Mouse (Mus musculus) ovary, postnatal 10 days (tissue): ENCODE results near the gene Atp8b5.

Experiments used
- DNase-seq: peaks from one replicate; pipeline ENCODE4 v3.0.0; 2022; ENCODE audit warnings: low spot score

The Atp8b5 gene

DNA sequence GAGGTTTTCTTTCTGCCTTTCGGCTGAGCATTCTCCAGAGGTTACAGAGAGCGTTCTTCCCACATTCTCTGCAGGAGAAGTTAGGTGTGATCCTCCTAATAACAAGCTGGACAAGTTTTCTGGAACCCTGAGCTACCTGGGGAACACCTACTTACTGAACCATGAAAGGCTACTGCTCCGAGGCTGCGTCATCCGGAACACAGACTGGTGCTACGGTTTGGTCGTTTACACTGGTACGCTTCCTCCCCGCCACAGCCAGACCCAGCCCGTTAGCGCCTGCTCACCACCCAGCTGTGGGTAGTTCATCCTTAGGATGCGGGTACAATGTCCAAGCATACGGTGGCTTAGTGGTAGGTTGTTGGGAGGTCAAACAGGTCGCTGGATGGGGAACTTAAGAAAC, 55.4 kb downstream of the Atp8b5 start:
- DNase-seq, result no peak

DNA sequence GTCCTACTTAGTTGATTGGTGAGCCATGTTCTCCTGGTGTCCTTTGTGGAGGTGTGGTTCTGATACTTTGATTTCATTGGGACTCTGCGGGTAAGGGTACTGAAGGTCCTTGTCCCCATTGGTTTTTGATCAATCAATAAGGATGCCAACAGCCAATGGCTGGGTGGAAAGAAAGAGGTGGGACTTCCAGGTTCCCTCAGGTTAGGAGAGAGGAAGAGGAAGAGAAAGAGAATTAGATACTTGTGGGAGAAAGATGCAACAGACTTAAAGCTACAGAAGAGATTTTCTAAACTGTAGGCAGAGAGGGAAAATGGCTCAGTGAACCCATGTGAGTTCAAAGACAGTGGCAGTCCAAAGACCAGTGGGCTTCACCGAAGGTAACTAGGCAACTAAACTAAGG, 60.2 kb downstream of the Atp8b5 start:
- no peak for DNase-seq

DNA sequence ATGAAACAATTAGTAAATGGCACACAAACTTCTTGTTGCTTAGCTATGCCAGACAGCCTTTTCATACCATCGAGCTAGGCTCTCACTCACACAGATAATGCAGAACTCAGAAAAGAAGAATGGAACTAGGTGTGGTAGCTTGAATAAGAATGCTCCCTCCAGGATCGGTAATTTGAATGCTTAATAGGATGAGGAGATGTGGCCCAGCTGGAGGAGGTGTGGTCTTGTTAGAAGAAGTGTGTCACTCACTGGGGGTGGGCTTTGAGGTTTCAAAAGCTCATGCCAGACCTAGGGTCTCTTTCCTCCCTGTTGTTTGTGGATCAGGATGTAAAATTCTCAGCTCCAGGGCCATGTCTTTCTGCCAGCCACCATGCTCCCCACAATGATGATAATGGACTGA, 67.8 kb downstream of the Atp8b5 start:
- DNase-seq, result no peak

DNA sequence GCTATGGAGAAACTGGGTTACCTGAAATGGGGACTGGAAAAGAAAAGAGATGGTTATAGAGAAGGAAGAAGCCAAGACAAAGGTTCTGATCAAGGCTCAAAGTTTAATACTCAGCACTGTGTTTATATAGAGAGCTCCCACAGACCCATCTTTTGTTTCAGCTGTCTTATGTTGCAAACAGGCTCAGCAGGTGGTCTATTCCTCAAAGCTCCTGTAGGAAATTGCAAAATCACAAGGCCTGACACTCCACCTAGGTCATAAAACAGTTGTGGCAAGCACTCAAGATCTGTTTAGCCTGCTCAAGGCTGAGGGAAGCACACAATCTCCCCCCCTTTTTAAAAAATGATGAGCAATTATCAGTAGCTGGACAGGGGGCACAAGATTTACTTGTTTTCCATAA, 69.2 kb downstream of the Atp8b5 start:
- DNase-seq, result no peak

DNA sequence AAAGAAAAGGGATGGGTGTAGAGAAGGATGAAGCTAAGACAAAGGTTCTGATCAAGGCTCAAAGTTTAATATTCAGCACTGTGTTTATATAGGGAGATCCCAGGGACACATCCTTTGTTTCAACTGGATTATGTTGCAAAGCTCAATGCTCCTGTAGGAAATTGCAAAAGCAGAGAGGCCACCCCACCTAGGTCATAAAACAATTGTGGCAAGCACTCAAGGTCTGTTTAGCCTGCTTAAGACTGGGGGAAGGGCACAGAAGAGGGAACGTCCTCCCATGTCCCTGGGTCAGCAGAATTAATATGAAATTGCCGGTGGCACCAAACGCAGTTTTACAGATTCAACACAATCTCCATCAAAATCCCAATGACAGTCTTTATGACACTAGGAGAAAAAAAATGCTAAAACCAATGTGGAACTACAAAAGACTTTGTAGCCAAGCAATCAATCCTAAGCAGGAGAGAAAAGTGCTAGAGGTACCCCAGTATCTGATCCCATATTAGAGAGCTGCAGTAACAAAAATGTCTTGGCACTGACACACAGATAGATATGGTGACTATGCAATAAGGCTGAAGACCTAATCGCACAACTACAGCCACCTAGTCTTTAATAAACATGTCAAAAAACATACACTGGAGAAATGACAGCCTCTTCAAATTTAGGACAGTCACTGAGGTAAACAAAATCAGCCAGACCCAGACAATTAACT, 73.3 kb downstream of the Atp8b5 start:
- no peak for DNase-seq

DNA sequence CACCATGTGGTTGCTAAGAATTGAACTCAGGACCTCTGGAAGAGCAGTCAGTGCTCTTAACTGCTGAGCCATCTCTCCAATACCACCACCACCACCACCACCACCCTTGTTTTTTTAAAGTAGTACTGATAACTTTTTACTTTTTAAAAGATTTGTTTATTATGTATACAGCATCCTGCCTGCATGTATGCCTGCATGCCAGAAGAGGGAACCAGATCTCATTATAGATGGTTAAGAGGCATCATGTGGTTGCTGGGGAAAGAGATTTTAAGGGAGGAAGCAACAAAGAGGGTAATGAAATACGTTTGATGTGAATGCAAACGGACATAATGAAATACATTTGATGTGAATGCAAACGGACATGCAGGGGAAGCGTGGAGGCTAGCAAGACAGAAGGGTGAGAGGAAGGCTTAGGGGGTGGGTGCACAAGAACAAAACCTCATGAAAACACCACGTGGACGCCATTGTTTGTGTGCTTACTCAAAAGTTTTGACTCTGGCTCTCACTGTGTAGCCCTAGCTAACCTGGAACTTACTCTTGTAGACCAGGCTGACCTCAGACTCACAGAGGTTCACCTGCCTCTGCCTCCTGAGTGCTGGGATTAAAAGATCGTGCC, 74.4 kb downstream of the Atp8b5 start:
- DNase-seq, result no peak

DNA sequence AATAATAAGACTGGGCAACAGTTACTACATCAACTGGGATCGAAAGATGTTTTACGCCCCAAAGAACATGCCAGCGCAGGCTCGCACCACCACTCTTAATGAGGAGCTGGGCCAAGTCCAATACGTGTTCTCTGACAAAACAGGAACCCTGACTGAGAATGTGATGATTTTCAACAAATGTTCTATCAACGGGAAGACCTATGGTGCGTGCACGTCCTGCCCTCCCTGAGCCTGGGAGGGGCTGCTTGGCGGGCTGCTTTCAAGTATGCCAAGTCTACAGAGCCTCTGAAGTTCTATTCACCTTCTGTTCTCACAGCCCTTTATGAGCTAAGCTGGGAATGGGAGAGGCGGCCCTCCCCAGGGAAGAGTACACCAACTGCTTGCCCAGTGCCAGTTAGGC, 75.5 kb downstream of the Atp8b5 start:
- DNase-seq, result no peak

DNA sequence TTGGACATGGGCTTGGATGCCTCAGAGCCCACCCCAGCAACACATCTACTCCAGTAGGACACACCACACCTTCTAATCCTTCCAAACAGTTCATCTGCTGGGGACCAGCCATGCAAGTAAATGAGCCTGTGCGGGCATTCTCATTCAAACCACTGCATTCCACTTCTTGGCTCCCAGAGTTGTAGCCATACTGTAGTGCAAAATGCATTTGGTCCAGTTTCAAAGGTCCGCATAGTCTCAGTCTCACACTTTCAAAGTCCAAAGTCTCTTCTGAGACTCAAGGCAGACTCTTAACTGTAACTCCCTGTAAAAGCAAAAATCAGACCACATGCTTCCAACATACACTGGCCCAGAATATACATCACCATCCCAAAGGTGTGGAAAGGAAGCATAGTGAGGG, 78.0 kb downstream of the Atp8b5 start:
- no peak for DNase-seq

DNA sequence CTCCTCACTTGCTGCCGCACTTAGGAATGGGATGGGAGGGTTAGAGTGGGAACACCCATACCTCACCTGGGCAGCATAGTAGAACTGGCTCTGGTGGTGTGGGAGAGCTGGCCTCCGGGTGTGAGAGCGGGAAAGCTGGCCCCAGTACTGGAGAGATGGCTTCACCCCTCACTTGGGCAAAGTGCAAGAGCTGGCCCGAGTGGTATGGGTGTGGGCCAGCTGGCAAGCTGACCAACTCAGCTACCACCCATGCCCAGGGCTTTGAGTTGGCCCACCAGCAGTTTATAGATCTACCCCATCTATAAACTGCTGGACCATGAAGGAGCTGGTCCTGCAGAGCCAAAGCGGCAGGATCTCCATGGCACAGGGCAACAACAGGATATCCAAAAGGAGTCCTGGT, 82.2 kb downstream of the Atp8b5 start:
- DNase-seq, result no peak

DNA sequence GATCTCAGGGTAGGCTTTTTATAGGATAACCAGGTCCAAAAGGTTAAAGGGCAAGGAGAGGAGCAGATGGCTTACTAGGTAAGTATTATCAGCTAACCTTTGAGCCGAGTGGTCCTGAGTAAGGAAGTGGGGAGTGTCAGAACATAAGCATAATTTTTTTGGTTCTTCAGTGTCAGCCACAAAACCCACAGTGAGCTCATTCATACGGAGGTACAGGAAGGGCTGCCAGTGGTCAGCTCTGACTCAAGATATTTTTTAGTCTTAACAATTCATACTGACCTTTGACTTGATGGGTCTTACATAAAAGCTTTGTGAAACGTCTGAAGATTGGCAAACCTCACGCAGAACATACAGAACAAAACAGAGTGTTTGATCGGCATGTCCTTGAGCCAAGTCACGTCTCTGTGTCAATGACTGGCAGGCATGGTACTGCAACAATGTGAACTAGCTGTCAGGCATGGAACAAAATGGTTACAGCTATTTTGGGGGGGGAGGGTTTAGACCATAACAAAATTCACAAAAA, 83.1 kb downstream of the Atp8b5 start:
- DNase-seq, result no peak

DNA sequence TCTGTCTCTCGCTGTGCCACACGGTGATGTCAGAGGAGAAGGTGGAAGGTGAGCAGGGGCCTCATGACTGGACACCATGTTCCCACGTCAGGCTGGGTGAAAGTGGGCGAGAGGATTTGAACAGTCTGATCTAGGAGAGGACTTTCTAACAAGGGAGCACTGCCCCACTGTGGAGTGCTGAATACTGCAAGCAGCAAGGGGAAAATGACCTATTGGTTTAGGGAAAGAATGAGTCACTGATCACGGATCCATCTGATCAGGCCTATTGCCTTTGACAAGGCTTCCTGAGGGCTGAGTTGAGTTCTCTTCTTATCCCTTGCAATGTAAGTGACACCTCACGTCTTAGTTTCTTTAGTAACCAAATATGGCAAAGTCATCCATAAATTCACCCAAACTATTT, 86.7 kb downstream of the Atp8b5 start:
- DNase-seq, result no peak

DNA sequence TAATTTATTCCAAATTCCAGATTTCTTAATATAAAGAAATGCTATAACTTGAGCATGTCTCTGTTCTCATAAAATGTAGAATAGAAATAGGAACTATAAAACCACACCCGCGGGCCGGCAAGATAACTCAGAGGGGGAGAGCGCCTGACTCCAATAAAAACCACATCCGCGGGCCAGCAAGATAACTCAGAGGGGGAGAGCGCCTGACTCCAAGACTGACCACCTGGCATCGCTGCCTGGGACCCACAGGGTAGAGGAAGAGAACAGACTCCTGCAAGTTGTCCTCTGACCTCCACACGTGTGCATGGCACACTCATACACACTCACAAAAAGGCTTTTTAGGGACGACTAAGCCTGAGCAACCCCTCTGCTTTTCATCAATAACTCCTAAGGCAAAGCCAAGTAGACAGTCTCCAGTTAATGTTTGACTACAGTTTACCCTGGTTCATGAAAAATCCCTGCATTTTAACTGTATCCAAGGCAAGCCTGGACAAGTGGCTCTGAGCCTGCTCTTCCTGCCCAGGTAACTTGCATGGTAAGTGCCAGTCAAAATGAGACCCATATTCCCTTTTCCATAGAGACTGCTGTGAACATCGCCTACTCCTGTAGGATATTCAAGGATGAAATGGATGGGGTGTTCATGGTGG, 98.1 kb downstream of the Atp8b5 start:
- DNase-seq, result no peak

DNA sequence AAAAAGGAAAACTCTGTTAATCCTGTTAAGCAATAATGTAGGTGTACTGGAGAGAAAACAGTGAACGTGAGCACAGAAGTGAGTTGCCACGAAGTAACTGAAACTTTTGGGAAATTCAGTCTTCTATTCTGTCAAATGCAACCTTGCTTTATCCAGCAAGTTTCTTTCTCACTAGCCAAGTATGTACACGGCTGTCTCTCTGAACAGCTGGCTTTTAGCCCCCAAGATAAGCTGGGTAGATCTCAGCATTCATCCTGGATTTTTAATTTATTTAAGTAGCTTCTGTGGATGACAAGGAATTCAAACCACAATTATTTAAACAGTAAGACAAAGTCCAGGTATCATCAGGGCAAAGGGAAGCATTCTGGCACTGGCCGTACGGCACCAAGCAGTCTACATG, 100.3 kb downstream of the Atp8b5 start:
- DNase-seq, result no peak

DNA sequence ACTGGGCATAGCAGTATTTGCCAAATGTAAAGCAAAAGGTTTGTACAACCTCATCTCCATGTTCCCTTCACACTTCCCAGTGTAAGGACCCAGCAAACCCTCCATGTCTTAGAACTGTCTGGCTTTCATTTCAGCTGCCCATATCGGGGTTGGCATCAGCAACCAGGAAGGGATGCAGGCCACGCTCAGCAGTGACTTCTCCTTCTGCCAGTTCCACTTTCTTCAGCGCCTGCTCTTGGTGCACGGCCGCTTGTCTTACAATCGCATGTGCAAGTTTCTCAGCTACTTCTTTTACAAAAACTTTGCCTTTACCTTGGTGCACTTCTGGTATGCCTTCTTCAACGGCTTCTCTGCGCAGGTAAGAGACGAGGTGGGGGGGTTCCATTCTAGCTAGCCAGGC, 100.8 kb downstream of the Atp8b5 start:
- no peak for DNase-seq

DNA sequence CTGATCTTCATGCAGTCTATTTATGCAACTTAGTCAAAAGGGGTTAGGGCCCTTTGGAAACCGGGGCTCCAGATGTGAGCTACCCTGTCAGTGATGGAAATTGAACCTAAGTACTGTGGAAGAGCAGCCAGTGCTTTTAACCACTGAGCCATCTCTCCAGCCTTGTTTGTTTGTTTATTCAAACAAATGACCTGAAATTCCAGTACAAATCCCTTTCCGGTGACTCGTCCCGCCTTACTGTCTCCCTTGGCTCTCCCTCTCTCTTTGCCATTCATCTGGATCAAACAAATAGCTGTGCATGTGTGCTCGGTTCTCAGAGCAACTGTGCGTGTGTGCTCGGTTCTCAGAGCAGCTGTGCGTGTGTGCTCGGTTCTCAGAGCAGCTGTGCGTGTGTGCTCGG, 104.4 kb downstream of the Atp8b5 start:
- DNase-seq, result no peak

DNA sequence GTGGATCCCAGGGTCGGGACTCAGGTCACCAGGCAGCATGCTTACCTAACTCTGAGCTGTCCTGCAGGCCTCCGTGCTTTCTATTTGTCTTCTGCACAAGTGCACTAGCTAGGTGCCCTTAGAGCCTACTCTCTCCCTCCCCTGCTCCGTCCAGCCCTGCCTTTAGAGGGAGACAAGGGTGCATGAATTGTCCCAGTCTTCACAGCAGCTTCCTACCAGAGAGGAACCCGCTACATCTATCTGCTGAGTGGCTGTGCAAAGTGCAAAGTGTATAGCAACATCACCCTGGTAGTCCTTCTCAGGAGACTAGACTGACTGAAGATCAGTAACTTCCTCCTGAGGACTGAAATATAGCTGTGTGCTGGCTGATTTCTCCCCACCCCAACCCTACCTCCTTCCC, 105.2 kb downstream of the Atp8b5 start:
- DNase-seq, result no peak

DNA sequence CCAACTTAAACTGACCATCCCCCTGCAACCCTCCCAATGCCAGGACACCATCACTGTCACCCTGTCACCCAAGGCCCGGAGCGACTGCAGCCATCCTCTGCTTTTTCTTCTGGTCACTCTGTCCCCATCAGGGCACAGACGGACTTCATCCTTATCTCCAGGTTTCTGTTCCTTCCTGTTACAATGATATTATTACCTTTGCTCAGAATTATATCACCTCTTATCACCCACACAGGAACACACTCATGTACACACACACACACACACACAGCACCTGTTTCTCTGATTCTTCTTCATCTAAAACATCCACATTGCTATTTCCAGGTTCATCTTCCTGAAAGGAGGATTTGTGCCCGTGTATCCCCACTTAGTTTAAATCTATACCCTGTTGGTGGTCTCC, 107.3 kb downstream of the Atp8b5 start:
- DNase-seq, result no peak

DNA sequence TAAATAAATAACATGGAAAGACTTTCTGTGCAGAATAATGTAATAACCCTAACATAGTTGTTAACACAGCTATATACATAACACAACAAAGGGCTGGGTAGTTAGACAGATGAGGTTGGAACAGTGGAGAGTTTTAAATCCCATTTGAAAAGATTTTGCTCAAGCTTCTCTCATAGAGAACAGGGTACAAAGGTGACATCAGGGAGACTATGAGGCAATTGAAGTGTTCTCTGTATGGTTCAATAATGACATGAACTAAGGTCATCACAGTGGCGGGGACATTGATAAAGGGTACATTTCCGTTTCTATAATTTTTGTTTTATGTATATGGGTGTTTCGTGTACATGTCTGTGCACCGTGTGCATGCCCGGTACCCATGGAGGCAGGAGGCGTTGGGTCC, 112.6 kb downstream of the Atp8b5 start:
- no peak for DNase-seq

DNA sequence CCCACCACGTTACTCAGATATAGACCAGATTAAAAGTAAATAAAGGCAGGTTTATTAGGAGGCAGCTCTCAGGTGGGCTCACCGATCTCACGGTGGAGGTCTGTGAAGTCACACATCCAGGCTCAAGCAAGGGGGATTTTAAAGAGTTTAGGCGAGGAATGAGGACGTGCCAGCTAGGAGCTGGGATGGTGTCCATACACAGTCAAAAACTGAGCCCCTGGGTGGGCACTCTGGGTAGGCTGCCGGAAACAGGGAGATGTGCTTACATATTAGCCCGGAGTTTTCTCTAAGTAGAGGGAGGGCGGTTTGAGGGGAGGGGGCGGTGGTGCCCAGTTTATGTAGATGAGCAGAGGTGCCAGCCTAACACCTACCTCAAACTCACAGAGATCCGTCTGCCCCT, 114.0 kb downstream of the Atp8b5 start:
- no peak for DNase-seq

DNA sequence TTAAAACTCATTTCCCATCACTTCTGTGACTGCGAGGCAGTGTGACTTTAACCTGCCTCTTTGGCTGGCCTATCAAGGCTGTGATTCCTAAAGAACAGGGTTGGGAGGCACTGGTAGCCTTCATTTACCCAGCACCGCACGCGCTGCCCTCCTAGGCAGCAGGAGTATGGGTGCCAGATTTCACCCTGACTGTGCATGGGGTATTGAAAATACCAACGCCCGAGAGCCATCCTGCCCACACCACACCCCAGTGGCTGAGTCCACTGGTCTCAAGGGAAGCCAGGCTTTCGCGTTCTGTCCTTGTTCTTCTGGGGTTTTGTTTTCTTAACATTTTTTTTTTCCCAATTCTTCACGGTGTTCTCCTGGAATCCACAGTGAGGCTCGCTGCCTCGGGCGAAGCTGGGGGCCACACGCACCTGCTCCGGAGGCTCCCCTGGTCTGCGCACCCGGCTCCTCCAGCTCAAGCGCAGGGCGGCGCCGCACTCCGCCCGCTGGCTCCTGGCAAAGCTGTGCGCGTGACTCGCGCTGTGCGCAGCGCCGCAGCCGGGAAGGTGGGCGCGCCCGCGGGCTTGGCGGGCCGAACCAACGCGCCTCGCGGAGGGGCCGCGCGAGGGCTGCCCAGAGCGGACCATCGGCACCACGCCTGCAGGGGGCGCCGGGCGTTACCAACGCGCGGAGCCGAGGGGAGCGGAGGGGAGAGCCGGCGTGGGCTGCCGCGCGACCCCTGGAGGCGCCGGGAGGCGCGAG, 114.6 kb downstream of the Atp8b5 start, which contains the start of gene Rusc2:
Gene Rusc2 (plus strand): TSS at position 572 of the 747 bp plus-strand sequence.
- peak; percentile 78 for DNase-seq

DNA sequence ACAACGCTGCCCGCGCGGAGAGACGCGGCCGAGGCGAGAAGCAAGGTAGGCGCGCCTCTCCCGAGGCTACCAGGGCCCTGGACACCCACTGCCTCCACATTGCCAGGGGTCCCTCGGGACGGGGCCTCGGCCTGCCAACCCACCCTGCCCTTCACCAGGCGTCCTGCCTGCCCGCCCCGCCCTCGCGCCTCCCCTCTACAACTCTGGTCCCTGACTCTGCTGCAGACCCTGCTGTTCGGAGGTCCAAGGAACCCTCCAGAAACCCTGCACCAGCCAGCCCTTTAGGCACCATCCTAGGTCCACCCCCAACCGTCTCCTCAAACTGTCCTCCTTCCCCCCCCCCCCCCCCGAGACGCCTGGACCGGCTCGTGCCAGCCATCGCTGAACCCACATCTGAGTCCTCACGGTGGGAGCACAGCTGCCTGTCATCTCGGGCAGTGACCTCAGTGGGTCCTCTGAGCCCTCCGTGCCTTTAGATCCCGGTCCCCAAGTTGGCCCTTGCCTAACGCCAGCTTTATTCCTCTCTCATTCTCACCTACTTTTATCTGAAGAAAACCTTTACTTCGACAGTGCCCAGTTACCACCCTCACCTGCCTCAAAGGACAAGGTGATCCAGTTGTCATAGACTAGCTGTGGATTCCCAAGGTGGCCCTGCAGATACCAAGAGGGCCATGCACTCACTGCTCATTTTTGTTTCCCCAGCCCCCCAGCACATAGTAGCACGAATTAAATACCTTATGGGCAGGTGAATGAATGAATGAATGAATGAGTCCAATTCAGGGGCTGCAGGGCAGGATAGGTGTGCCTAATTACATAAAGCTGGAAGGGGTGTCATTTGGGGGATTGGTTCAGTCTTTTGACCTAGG, 115.4 kb downstream of the Atp8b5 start:
- no peak for DNase-seq
